Mouse (Mus musculus): ENCODE results near the gene Hapln1.

Gene Hapln1

GRCm38 (mm10) chr13:89539205-89539886 is at the start of gene Hapln1:
Hapln1 (plus strand) TSS chr13:89539796.
- peak; percentile 33 for DNase-seq

GRCm38 (mm10) chr13:89493169-89493568 is 46.4 kb upstream of the Hapln1 start:
- DNase-seq = no peak

- no peak for DNase-seq
Measured at GRCm38 (mm10) chr13:89493678-89494077, 45.9 kb upstream of the Hapln1 start.

- no peak for DNase-seq
Measured at GRCm38 (mm10) chr13:89496569-89496968, 43.0 kb upstream of the Hapln1 start.

GRCm38 (mm10) chr13:89499419-89499818 is 40.2 kb upstream of the Hapln1 start:
- no peak for DNase-seq

GRCm38 (mm10) chr13:89521507-89521908 is 18.1 kb upstream of the Hapln1 start:
- DNase-seq = no peak

GRCm38 (mm10) chr13:89528716-89529115 is 10.9 kb upstream of the Hapln1 start:
- DNase-seq = no peak

GRCm38 (mm10) chr13:89530386-89530785 is 9.2 kb upstream of the Hapln1 start:
- no peak for DNase-seq

GRCm38 (mm10) chr13:89539887-89540264 is 280 bp downstream of the Hapln1 start:
- no peak for DNase-seq

- DNase-seq = no peak
Measured at GRCm38 (mm10) chr13:89540301-89540982, 846 bp downstream of the Hapln1 start.

GRCm38 (mm10) chr13:89543003-89543402 is 3.4 kb downstream of the Hapln1 start:
- DNase-seq = peak; percentile 52

GRCm38 (mm10) chr13:89548203-89548740 is 8.7 kb downstream of the Hapln1 start:
- peak; percentile 62 for DNase-seq

GRCm38 (mm10) chr13:89549507-89549906 is 9.9 kb downstream of the Hapln1 start:
- DNase-seq = no peak

- no peak for DNase-seq
Measured at GRCm38 (mm10) chr13:89551502-89551901, 11.9 kb downstream of the Hapln1 start.

GRCm38 (mm10) chr13:89564518-89564917 is 24.9 kb downstream of the Hapln1 start:
- DNase-seq = no peak

- no peak for DNase-seq
Measured at GRCm38 (mm10) chr13:89566300-89566699, 26.7 kb downstream of the Hapln1 start.

GRCm38 (mm10) chr13:89579115-89579514 is 39.5 kb downstream of the Hapln1 start:
- no peak for DNase-seq

GRCm38 (mm10) chr13:89583138-89583746 is 43.6 kb downstream of the Hapln1 start:
- no peak for DNase-seq

GRCm38 (mm10) chr13:89583747-89584738 is 44.4 kb downstream of the Hapln1 start:
- no peak for DNase-seq

- DNase-seq = no peak
Measured at GRCm38 (mm10) chr13:89585144-89585543, 45.5 kb downstream of the Hapln1 start.

GRCm38 (mm10) chr13:89595105-89595504 is 55.5 kb downstream of the Hapln1 start:
- no peak for DNase-seq

- DNase-seq = no peak
Measured at GRCm38 (mm10) chr13:89597354-89597753, 57.8 kb downstream of the Hapln1 start.

GRCm38 (mm10) chr13:89600466-89600865 is 60.9 kb downstream of the Hapln1 start:
- no peak for DNase-seq
